Mouse (Mus musculus): ENCODE results near the gene Med26.

Med26 gene

DNA sequence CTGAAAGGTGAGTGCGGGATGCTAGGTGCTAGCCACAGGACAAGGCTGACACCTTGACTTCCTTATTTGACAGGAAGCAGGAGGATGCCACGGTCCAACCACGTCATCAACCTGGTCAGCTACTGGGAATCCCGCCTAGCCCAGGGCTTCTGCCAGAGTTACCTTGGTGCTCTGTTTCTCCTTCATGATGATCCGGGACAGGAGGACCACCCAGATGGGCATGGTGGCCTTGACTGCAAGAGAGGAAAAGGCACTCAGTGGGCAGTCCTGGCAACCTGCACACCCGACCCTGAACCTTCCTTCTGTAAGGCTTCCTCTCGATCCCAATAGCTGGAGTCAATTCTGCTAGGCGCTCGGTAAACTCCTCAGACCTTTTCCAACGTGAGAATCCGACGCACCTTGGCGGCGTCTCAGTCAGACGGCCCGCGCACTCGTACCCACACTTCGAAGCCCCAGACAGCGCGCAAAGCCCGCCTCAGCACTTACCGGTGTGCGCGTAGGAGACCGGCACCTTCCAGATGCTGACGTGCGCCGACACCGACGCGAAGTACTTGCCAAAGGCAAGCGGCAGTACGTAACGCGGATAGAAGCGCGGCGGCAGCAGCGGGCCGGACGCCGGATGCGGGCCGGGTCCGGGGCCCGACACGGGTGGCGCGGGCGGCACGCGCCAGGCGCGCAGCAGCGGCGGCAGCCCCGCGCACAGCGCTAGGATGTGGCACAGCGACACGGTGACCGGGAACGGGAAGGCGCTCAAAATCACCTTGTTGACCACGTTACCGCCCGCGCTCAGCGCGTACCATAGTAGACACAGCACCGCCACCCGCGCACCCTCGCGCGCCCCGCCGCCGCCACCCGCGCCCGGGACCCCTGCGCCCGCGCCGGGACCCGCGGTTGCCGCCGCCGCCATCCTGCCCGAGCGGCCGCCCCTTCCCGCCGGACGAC, 56.1 kb downstream of the Med26 start, which contains the start of gene Slc35e1:
Gene Slc35e1, minus strand, starts transcription at position 935 of the 942 bp plus-strand sequence.
- peak; percentile 15 for DNase-seq (ENCODE audit: low read depth, low spot score)

DNA sequence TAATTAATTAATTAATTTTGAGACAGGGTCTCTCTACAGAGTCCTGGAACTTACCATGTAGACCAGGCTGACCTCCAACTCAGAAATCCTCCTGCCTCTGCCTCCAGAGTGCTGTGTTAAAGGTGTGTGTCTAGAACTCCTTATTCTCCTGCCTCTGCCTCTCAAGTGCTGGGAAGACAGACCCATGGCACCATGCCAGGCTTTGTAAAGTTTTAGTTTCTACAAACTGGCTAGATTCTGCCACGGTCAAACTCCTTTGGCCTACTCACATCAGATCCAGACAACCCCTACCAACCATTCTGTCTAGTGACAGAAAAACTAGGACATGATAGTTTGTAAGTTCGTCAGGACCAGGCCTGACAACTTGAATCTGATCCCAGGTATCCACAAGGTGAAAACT, 57.1 kb downstream of the Med26 start:
- DNase-seq (ENCODE audit: low read depth, low spot score): no peak

- DNase-seq (ENCODE audit: low read depth, low spot score): no peak
Measured at GRCm38 (mm10) chr8:72487014-72487413, 61.1 kb downstream of the Med26 start.

GRCm38 (mm10) chr8:72485456-72486199, 62.4 kb downstream of the Med26 start:
- no peak for DNase-seq (ENCODE audit: low read depth, low spot score)

- peak; percentile 94 for DNase-seq (ENCODE audit: low read depth, low spot score)
Measured at GRCm38 (mm10) chr8:72474826-72475546, 73.1 kb downstream of the Med26 start, which contains the start of gene Cherp. Gene Cherp (minus strand): TSS chr8:72475226.

GRCm38 (mm10) chr8:72470684-72471083, 77.4 kb downstream of the Med26 start:
- DNase-seq (ENCODE audit: low read depth, low spot score): no peak

- DNase-seq (ENCODE audit: low read depth, low spot score): no peak
Measured at GRCm38 (mm10) chr8:72469984-72470383, 78.1 kb downstream of the Med26 start.

DNA sequence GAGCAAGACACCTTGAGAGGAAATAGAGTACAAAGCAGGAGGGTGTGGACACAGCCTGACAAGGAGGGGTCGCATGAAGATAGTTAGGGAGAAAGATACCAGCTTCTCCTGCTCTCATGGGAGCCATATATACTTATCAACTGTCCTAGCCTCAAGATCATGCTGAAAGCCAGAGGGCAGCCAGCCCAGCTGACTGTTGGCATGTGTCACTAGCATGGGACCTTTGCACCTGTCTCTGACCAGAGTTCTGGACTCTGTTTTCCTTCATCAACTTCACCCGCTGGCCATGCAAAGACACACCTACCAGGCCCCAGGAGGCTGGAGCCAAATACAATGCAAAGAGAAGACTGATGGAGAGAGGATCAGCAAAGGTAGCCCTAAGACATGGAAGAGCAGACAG, 78.8 kb downstream of the Med26 start:
- no peak for DNase-seq (ENCODE audit: low read depth, low spot score)

- no peak for DNase-seq (ENCODE audit: low read depth, low spot score)
Measured at GRCm38 (mm10) chr8:72464211-72464610, 83.9 kb downstream of the Med26 start.

GRCm38 (mm10) chr8:72459881-72460533, 88.1 kb downstream of the Med26 start:
- no peak for DNase-seq (ENCODE audit: low read depth, low spot score)

DNA sequence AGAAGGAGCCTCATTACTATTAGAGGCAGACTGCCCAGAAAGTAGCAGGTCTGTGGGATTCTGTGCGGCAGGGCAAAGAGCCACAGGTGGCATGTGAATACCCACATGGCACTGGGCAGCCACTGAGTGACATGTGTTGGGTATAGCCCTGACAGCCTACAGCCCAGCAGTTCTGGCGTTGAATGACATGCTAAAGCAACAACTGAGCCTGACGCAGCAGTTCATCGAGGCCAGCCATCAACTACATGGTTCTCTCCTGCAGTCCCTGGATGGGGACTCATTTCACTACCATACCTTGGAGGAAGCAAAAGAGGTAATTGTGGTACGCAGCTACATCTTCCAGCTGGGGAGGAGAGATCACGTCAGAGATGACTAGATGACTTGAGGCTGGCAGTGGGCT, 89.6 kb downstream of the Med26 start:
- DNase-seq (ENCODE audit: low read depth, low spot score): no peak

GRCm38 (mm10) chr8:72457806-72458205, 90.3 kb downstream of the Med26 start:
- no peak for DNase-seq (ENCODE audit: low read depth, low spot score)

- no peak for DNase-seq (ENCODE audit: low read depth, low spot score)
Measured at GRCm38 (mm10) chr8:72455317-72455716, 92.8 kb downstream of the Med26 start.

DNA sequence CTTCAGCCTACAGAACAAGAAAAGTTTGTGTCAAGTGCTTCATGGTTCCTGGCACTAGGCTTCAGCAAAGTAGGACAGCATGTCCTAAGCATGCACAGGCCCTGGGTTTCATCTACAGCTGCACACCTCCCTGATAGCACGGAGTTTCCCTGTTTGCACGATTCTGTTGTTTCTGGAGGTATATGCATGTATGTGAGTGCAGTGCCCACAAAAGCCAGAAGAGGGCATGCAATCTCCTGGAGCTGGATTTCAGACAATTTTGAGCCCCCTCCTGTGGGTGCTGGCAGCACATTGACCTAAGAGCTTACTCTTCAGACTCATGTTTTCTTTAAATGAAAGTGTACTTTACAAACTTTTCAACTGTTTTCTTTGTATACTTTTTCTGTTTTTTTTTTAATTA, 94.2 kb downstream of the Med26 start:
- DNase-seq (ENCODE audit: low read depth, low spot score): no peak

GRCm38 (mm10) chr8:72451516-72451915, 96.6 kb downstream of the Med26 start:
- no peak for DNase-seq (ENCODE audit: low read depth, low spot score)

GRCm38 (mm10) chr8:72445071-72445470, 103.0 kb downstream of the Med26 start:
- no peak for DNase-seq (ENCODE audit: low read depth, low spot score)
